Mouse (Mus musculus): ENCODE results near the gene Btbd9. TPM values are rescaled to one million over a fixed set of nuclear protein-coding genes. Genes with fewer than 3 reads are reported as not detected.

Btbd9 gene
- polyA plus RNA-seq, 1 experiment from 2014 or later: 121 TPM

- H3K4me1 ChIP-seq: peaks cover 24% of the 10 kb centered on the region
- no peak overlapping the region for H3K9ac ChIP-seq (replicated peaks)
- H3K9me3 ChIP-seq (replicated peaks): no peaks in the 10 kb centered on the region
- ATAC-seq (ENCODE audit: low FRiP score): no peak
- 94% methylated on average over 1 of the region's 1 CpGs for WGBS
- no peak overlapping the region for H3K4me2 ChIP-seq
- H3K27ac ChIP-seq (replicated peaks): no peak overlapping the region
- no peaks in the 10 kb centered on the region for H3K27me3 ChIP-seq (replicated peaks)
- H3K36me3 ChIP-seq: no peaks in the 10 kb centered on the region
- H3K4me3 ChIP-seq (replicated peaks): no peak overlapping the region
These were observed 185.1 kb downstream of the Btbd9 start for GRCm38 (mm10) chr17:30391220-30391619.

GRCm38 (mm10) chr17:30389686-30390085, 186.6 kb downstream of the Btbd9 start:
- Histone ChIP-seq H3K9me3 (replicated peaks) (no peaks in the 10 kb centered on the region), H3K27ac (replicated peaks) (no peak overlapping the region), H3K4me1 (peaks cover 26% of the 10 kb centered on the region), H3K36me3 (no peaks in the 10 kb centered on the region), H3K4me2 (no peak overlapping the region), H3K4me3 (replicated peaks) (no peak overlapping the region), H3K9ac (replicated peaks) (no peak overlapping the region), H3K27me3 (replicated peaks) (no peaks in the 10 kb centered on the region)
- ATAC-seq (ENCODE audit: low FRiP score): no peak

- Histone ChIP-seq H3K9me3 (replicated peaks) (no peaks in the 10 kb centered on the region), H3K27ac (replicated peaks) (peak overlapping the region; percentile 51; the same call in 1 of the 2 replicates), H3K4me1 (peaks cover 26% of the 10 kb centered on the region), H3K4me3 (replicated peaks) (no peak overlapping the region), H3K4me2 (no peak overlapping the region), H3K9ac (replicated peaks) (no peak overlapping the region), H3K36me3 (no peaks in the 10 kb centered on the region), H3K27me3 (replicated peaks) (no peaks in the 10 kb centered on the region)
- no peak for ATAC-seq (ENCODE audit: low FRiP score)
- 63% methylated on average over 4 of the region's 4 CpGs for WGBS
These were observed 187.5 kb downstream of the Btbd9 start for GRCm38 (mm10) chr17:30388817-30389216.

- no peak overlapping the region for H3K4me2 ChIP-seq
- peaks cover 26% of the 10 kb centered on the region for H3K4me1 ChIP-seq
- H3K4me3 ChIP-seq (replicated peaks): no peak overlapping the region
- H3K27ac ChIP-seq (replicated peaks): peak overlapping the region; percentile 51; the same call in 1 of the 2 replicates
- no peaks in the 10 kb centered on the region for H3K36me3 ChIP-seq
- 55% methylated on average over 3 of the region's 3 CpGs for WGBS
- H3K9ac ChIP-seq (replicated peaks): no peak overlapping the region
- no peak for ATAC-seq (ENCODE audit: low FRiP score)
- no peaks in the 10 kb centered on the region for H3K27me3 ChIP-seq (replicated peaks)
- H3K9me3 ChIP-seq (replicated peaks): no peaks in the 10 kb centered on the region
These were observed 187.9 kb downstream of the Btbd9 start for GRCm38 (mm10) chr17:30388391-30388790.

GRCm38 (mm10) chr17:30386241-30386640, 190.0 kb downstream of the Btbd9 start:
- Histone ChIP-seq H3K4me3 (replicated peaks) (no peak overlapping the region), H3K4me1 (peaks cover 15% of the 10 kb centered on the region), H3K4me2 (no peak overlapping the region), H3K36me3 (no peaks in the 10 kb centered on the region), H3K27me3 (replicated peaks) (no peaks in the 10 kb centered on the region), H3K9me3 (replicated peaks) (no peaks in the 10 kb centered on the region), H3K9ac (replicated peaks) (no peak overlapping the region), H3K27ac (replicated peaks) (no peak overlapping the region)
- no peak for ATAC-seq (ENCODE audit: low FRiP score)
- 94% methylated on average over 9 of the region's 9 CpGs for WGBS

GRCm38 (mm10) chr17:30383649-30384048, 192.6 kb downstream of the Btbd9 start:
- WGBS: 89% methylated on average over 6 of the region's 6 CpGs
- Histone ChIP-seq H3K4me3 (replicated peaks) (no peak overlapping the region), H3K9me3 (replicated peaks) (no peaks in the 10 kb centered on the region), H3K4me1 (peaks cover 16% of the 10 kb centered on the region), H3K36me3 (no peaks in the 10 kb centered on the region), H3K27ac (replicated peaks) (no peak overlapping the region), H3K9ac (replicated peaks) (no peak overlapping the region), H3K27me3 (replicated peaks) (no peaks in the 10 kb centered on the region), H3K4me2 (no peak overlapping the region)
- ATAC-seq (ENCODE audit: low FRiP score): no peak

- H3K4me3 ChIP-seq (replicated peaks): no peak overlapping the region
- 21% methylated on average over 5 of the region's 5 CpGs for WGBS
- H3K27ac ChIP-seq (replicated peaks): no peak overlapping the region; the same call in 1 of the 2 replicates
- no peak overlapping the region for H3K4me2 ChIP-seq
- no peaks in the 10 kb centered on the region for H3K36me3 ChIP-seq
- peaks cover 18% of the 10 kb centered on the region for H3K4me1 ChIP-seq
- H3K27me3 ChIP-seq (replicated peaks): no peaks in the 10 kb centered on the region
- no peaks in the 10 kb centered on the region for H3K9me3 ChIP-seq (replicated peaks)
- no peak for ATAC-seq (ENCODE audit: low FRiP score)
- H3K9ac ChIP-seq (replicated peaks): no peak overlapping the region
These were observed 197.9 kb downstream of the Btbd9 start for GRCm38 (mm10) chr17:30378221-30379010.

- no peak overlapping the region for H3K4me2 ChIP-seq
- 20% methylated on average over 1 of the region's 1 CpGs for WGBS
- no peak for ATAC-seq (ENCODE audit: low FRiP score)
- H3K27ac ChIP-seq (replicated peaks): no peak overlapping the region
- no peaks in the 10 kb centered on the region for H3K36me3 ChIP-seq
- H3K27me3 ChIP-seq (replicated peaks): no peaks in the 10 kb centered on the region
- H3K4me3 ChIP-seq (replicated peaks): no peak overlapping the region
- peaks cover 18% of the 10 kb centered on the region for H3K4me1 ChIP-seq
- H3K9me3 ChIP-seq (replicated peaks): no peaks in the 10 kb centered on the region
- H3K9ac ChIP-seq (replicated peaks): no peak overlapping the region
These were observed 198.5 kb downstream of the Btbd9 start for GRCm38 (mm10) chr17:30377754-30378153.

- Histone ChIP-seq H3K27ac (replicated peaks) (no peak overlapping the region), H3K9me3 (replicated peaks) (no peaks in the 10 kb centered on the region), H3K27me3 (replicated peaks) (no peaks in the 10 kb centered on the region), H3K4me3 (replicated peaks) (no peak overlapping the region), H3K36me3 (no peaks in the 10 kb centered on the region), H3K4me2 (no peak overlapping the region), H3K4me1 (peaks cover 18% of the 10 kb centered on the region), H3K9ac (replicated peaks) (no peak overlapping the region)
- 89% methylated on average over 1 of the region's 1 CpGs for WGBS
- ATAC-seq (ENCODE audit: low FRiP score): no peak
These were observed 201.2 kb downstream of the Btbd9 start for GRCm38 (mm10) chr17:30375107-30375506.

- no peaks in the 10 kb centered on the region for H3K36me3 ChIP-seq
- H3K4me3 ChIP-seq (replicated peaks): no peak overlapping the region
- no peak overlapping the region for H3K4me2 ChIP-seq
- no peaks in the 10 kb centered on the region for H3K27me3 ChIP-seq (replicated peaks)
- H3K9ac ChIP-seq (replicated peaks): no peak overlapping the region
- 34% methylated on average over 2 of the region's 2 CpGs for WGBS
- no peaks in the 10 kb centered on the region for H3K9me3 ChIP-seq (replicated peaks)
- peak overlapping the region; percentile 33 for H3K27ac ChIP-seq (replicated peaks)
- ATAC-seq (ENCODE audit: low FRiP score): no peak
- peaks cover 35% of the 10 kb centered on the region for H3K4me1 ChIP-seq
These were observed 207.7 kb downstream of the Btbd9 start for GRCm38 (mm10) chr17:30368559-30368958.

- H3K4me3 ChIP-seq (replicated peaks): no peak overlapping the region
- H3K36me3 ChIP-seq: no peaks in the 10 kb centered on the region
- H3K4me2 ChIP-seq: no peak overlapping the region
- no peak for ATAC-seq (ENCODE audit: low FRiP score)
- H3K27ac ChIP-seq (replicated peaks): no peak overlapping the region
- peaks cover 48% of the 10 kb centered on the region for H3K4me1 ChIP-seq
- 97% methylated on average over 1 of the region's 1 CpGs for WGBS
- no peaks in the 10 kb centered on the region for H3K27me3 ChIP-seq (replicated peaks)
- H3K9me3 ChIP-seq (replicated peaks): no peaks in the 10 kb centered on the region
- no peak overlapping the region for H3K9ac ChIP-seq (replicated peaks)
These were observed 211.6 kb downstream of the Btbd9 start for GRCm38 (mm10) chr17:30364701-30365100.

- H3K4me1 ChIP-seq: peaks cover 42% of the 10 kb centered on the region
These were observed 212.9 kb downstream of the Btbd9 start for GRCm38 (mm10) chr17:30363365-30363764.

More at GRCm38 (mm10) chr17:30363365-30363764, 212.9 kb downstream of the Btbd9 start:
- Histone ChIP-seq H3K27ac (replicated peaks) (no peak overlapping the region), H3K36me3 (no peaks in the 10 kb centered on the region), H3K4me2 (no peak overlapping the region), H3K9me3 (replicated peaks) (no peaks in the 10 kb centered on the region), H3K9ac (replicated peaks) (no peak overlapping the region), H3K27me3 (replicated peaks) (no peaks in the 10 kb centered on the region), H3K4me3 (replicated peaks) (no peak overlapping the region)
- no peak for ATAC-seq (ENCODE audit: low FRiP score)
- 78% methylated on average over 5 of the region's 5 CpGs for WGBS
